Mouse (Mus musculus): ENCODE measurements at regions not wholly inside any gene's neighbourhood (a gene's known extent, or its start where the extent isn't known, plus 50 kb on each side); places are given as distances from the start of the nearest gene placed in this dataset.

GRCm38 (mm10) chr1:41887556-41887955, 808.0 kb upstream of the Pou3f3 start:
- H3K27ac ChIP-seq, result no peak overlapping the region
- H3K9ac ChIP-seq, result no peak overlapping the region
- H3K36me3 ChIP-seq, result no peaks in the 10 kb centered on the region
- H3K27me3 ChIP-seq, result peaks cover 3% of the 10 kb centered on the region; the same call in 1 of the 2 replicates
- peaks cover 41% of the 10 kb centered on the region for H3K4me1 ChIP-seq
- H3K4me2 ChIP-seq (replicated peaks), result no peak overlapping the region
- H3K9me3 ChIP-seq, result no peaks in the 10 kb centered on the region
- no peak overlapping the region for H3K4me3 ChIP-seq
- no peak for ATAC-seq (ENCODE audit: low FRiP score, low read depth)
- 72% methylated on average over 8 of the region's 8 CpGs for WGBS

GRCm38 (mm10) chr1:41888213-41888612, 807.4 kb upstream of the Pou3f3 start:
- Histone ChIP-seq H3K9me3 (no peaks in the 10 kb centered on the region), H3K4me1 (peaks cover 41% of the 10 kb centered on the region), H3K9ac (no peak overlapping the region), H3K27ac (no peak overlapping the region), H3K36me3 (no peaks in the 10 kb centered on the region), H3K4me3 (no peak overlapping the region), H3K4me2 (replicated peaks) (no peak overlapping the region), H3K27me3 (peaks cover 3% of the 10 kb centered on the region; the same call in 1 of the 2 replicates)
- 13% methylated on average over 2 of the region's 2 CpGs for WGBS
- peak; percentile 55; the same call in 1 of the 2 replicates for ATAC-seq (ENCODE audit: low FRiP score, low read depth)

GRCm38 (mm10) chr1:41888966-41889365, 806.6 kb upstream of the Pou3f3 start:
- no peak overlapping the region for H3K27ac ChIP-seq
- no peak overlapping the region for H3K9ac ChIP-seq
- no peaks in the 10 kb centered on the region for H3K9me3 ChIP-seq
- peaks cover 41% of the 10 kb centered on the region for H3K4me1 ChIP-seq
- no peak overlapping the region for H3K4me3 ChIP-seq
- H3K36me3 ChIP-seq, result no peaks in the 10 kb centered on the region
- no peak overlapping the region for H3K4me2 ChIP-seq (replicated peaks)
- 28% methylated on average over 5 of the region's 5 CpGs for WGBS
- peaks cover 3% of the 10 kb centered on the region; the same call in 1 of the 2 replicates for H3K27me3 ChIP-seq
- no peak for ATAC-seq (ENCODE audit: low FRiP score, low read depth)

- Histone ChIP-seq H3K9me3 (no peaks in the 10 kb centered on the region), H3K9ac (no peak overlapping the region), H3K27me3 (peaks cover 3% of the 10 kb centered on the region; the same call in 1 of the 2 replicates), H3K27ac (no peak overlapping the region), H3K4me1 (peaks cover 41% of the 10 kb centered on the region), H3K4me2 (replicated peaks) (no peak overlapping the region), H3K36me3 (no peaks in the 10 kb centered on the region), H3K4me3 (no peak overlapping the region)
- 70% methylated on average over 6 of the region's 6 CpGs for WGBS
- ATAC-seq (ENCODE audit: low FRiP score, low read depth), result no peak
These were observed 805.6 kb upstream of the Pou3f3 start for GRCm38 (mm10) chr1:41889940-41890339.

GRCm38 (mm10) chr1:41890714-41891689, 804.6 kb upstream of the Pou3f3 start:
- Histone ChIP-seq H3K27ac (no peak overlapping the region; the same call in 1 of the 2 replicates), H3K4me2 (replicated peaks) (no peak overlapping the region), H3K4me1 (peaks cover 36% of the 10 kb centered on the region), H3K9me3 (no peaks in the 10 kb centered on the region), H3K36me3 (no peaks in the 10 kb centered on the region), H3K9ac (no peak overlapping the region), H3K27me3 (peaks cover 3% of the 10 kb centered on the region; the same call in 1 of the 2 replicates), H3K4me3 (no peak overlapping the region)
- ATAC-seq (ENCODE audit: low FRiP score, low read depth), result no peak
- WGBS, result 61% methylated on average over 20 of the region's 20 CpGs

- ATAC-seq (ENCODE audit: low FRiP score, low read depth), result no peak
These were observed 803.8 kb upstream of the Pou3f3 start for GRCm38 (mm10) chr1:41891730-41892129.

GRCm38 (mm10) chr1:41892376-41892775, 803.2 kb upstream of the Pou3f3 start:
- Histone ChIP-seq H3K9me3 (no peaks in the 10 kb centered on the region), H3K36me3 (no peaks in the 10 kb centered on the region), H3K27me3 (peaks cover 3% of the 10 kb centered on the region; the same call in 1 of the 2 replicates), H3K4me3 (no peak overlapping the region), H3K4me2 (replicated peaks) (no peak overlapping the region), H3K9ac (no peak overlapping the region), H3K27ac (no peak overlapping the region), H3K4me1 (peaks cover 39% of the 10 kb centered on the region)
- WGBS, result 20% methylated on average over 2 of the region's 2 CpGs
- peak; percentile 86 for ATAC-seq (ENCODE audit: low FRiP score, low read depth)

More at GRCm38 (mm10) chr1:41891730-41892129, 803.8 kb upstream of the Pou3f3 start:
- H3K27me3 ChIP-seq, result peaks cover 3% of the 10 kb centered on the region; the same call in 1 of the 2 replicates
- H3K9ac ChIP-seq, result no peak overlapping the region
- H3K4me1 ChIP-seq, result peaks cover 39% of the 10 kb centered on the region
- H3K36me3 ChIP-seq, result no peaks in the 10 kb centered on the region
- no peak overlapping the region for H3K27ac ChIP-seq
- WGBS, result 82% methylated on average over 11 of the region's 11 CpGs
- no peak overlapping the region for H3K4me3 ChIP-seq
- H3K4me2 ChIP-seq (replicated peaks), result no peak overlapping the region
- no peaks in the 10 kb centered on the region for H3K9me3 ChIP-seq

GRCm38 (mm10) chr1:41897768-41898330, 797.7 kb upstream of the Pou3f3 start:
- ATAC-seq (ENCODE audit: low FRiP score, low read depth), result no peak
- 75% methylated on average over 4 of the region's 4 CpGs for WGBS

GRCm38 (mm10) chr1:41900370-41900769, 795.2 kb upstream of the Pou3f3 start:
- no peaks in the 10 kb centered on the region for H3K27me3 ChIP-seq
- H3K4me2 ChIP-seq (replicated peaks), result no peak overlapping the region
- no peak overlapping the region for H3K4me3 ChIP-seq
- H3K9me3 ChIP-seq, result no peaks in the 10 kb centered on the region
- H3K36me3 ChIP-seq, result no peaks in the 10 kb centered on the region
- ATAC-seq (ENCODE audit: low FRiP score, low read depth), result no peak
- WGBS, result 82% methylated on average over 6 of the region's 6 CpGs
- no peak overlapping the region for H3K27ac ChIP-seq
- peaks cover 5% of the 10 kb centered on the region; the same call in 1 of the 2 replicates for H3K4me1 ChIP-seq
- no peak overlapping the region for H3K9ac ChIP-seq

More at GRCm38 (mm10) chr1:41897768-41898330, 797.7 kb upstream of the Pou3f3 start:
- Histone ChIP-seq H3K36me3 (no peaks in the 10 kb centered on the region), H3K4me2 (replicated peaks) (no peak overlapping the region), H3K27ac (no peak overlapping the region), H3K9me3 (no peaks in the 10 kb centered on the region), H3K9ac (no peak overlapping the region), H3K27me3 (no peaks in the 10 kb centered on the region), H3K4me3 (no peak overlapping the region), H3K4me1 (peaks cover 5% of the 10 kb centered on the region; the same call in 1 of the 2 replicates)

- H3K9me3 ChIP-seq, result no peaks in the 10 kb centered on the region
- no peak overlapping the region for H3K9ac ChIP-seq
- H3K4me3 ChIP-seq, result no peak overlapping the region
- no peaks in the 10 kb centered on the region for H3K4me1 ChIP-seq
- no peak overlapping the region for H3K4me2 ChIP-seq (replicated peaks)
- no peaks in the 10 kb centered on the region for H3K36me3 ChIP-seq
- no peaks in the 10 kb centered on the region for H3K27me3 ChIP-seq
- ATAC-seq (ENCODE audit: low FRiP score, low read depth), result no peak
- H3K27ac ChIP-seq, result no peak overlapping the region
- WGBS, result 84% methylated on average over 5 of the region's 5 CpGs
These were observed 789.6 kb upstream of the Pou3f3 start for GRCm38 (mm10) chr1:41905971-41906370.

GRCm38 (mm10) chr1:41908001-41908807, 787.4 kb upstream of the Pou3f3 start:
- no peaks in the 10 kb centered on the region for H3K4me1 ChIP-seq
- H3K9me3 ChIP-seq, result no peaks in the 10 kb centered on the region
- H3K4me2 ChIP-seq (replicated peaks), result no peak overlapping the region
- no peak overlapping the region for H3K4me3 ChIP-seq
- H3K27ac ChIP-seq, result no peak overlapping the region
- no peaks in the 10 kb centered on the region for H3K36me3 ChIP-seq
- 91% methylated on average over 8 of the region's 8 CpGs for WGBS
- no peak overlapping the region for H3K9ac ChIP-seq
- no peak for ATAC-seq (ENCODE audit: low FRiP score, low read depth)
- no peaks in the 10 kb centered on the region for H3K27me3 ChIP-seq

- no peaks in the 10 kb centered on the region for H3K9me3 ChIP-seq
- no peak overlapping the region for H3K9ac ChIP-seq
- no peaks in the 10 kb centered on the region for H3K36me3 ChIP-seq
- H3K27me3 ChIP-seq, result no peaks in the 10 kb centered on the region
- 75% methylated on average over 5 of the region's 5 CpGs for WGBS
- no peak overlapping the region for H3K4me3 ChIP-seq
- no peaks in the 10 kb centered on the region for H3K4me1 ChIP-seq
- no peak overlapping the region for H3K27ac ChIP-seq
- no peak for ATAC-seq (ENCODE audit: low FRiP score, low read depth)
- H3K4me2 ChIP-seq (replicated peaks), result no peak overlapping the region
These were observed 786.8 kb upstream of the Pou3f3 start for GRCm38 (mm10) chr1:41908808-41909110.
